Mouse (Mus musculus) G1E (cell line): ENCODE measurements around the gene Ctnnbip1.

Experiments
- CTCF ChIP-seq: IDR thresholded peaks from 2 replicates; pipeline ENCODE4 v1.5.1; 2012; ENCODE audit warnings: low read depth, low read length, inconsistent platforms, mixed read lengths
- GATA1 ChIP-seq: IDR thresholded peaks from 2 replicates; pipeline ENCODE4 v1.6.1; 2012; ENCODE audit warnings: borderline replicate concordance, low read length, inconsistent platforms, mixed read lengths
- GATA2 ChIP-seq: IDR thresholded peaks from 2 replicates; pipeline ENCODE4 v1.6.1; 2012; ENCODE audit warnings: low read depth, low read length, inconsistent platforms, borderline replicate concordance
- POLR2AphosphoS5 ChIP-seq: IDR thresholded peaks from 2 replicates; pipeline ENCODE4 v1.6.1; 2012; ENCODE audit warnings: low read depth, low read length, inconsistent platforms; ENCODE audit not compliant: insufficient replicate concordance
- TAL1 ChIP-seq: conservative IDR thresholded peaks from 2 replicates; pipeline ENCODE4 v1.6.1; 2012; ENCODE audit warnings: low read depth, low read length, inconsistent platforms, mixed read lengths

GRCm38 (mm10) chr4:149557905-149558304 lies 39.9 kb downstream of the Ctnnbip1 start:
- TF ChIP-seq CTCF (no peak), TAL1 (no peak), GATA1 (no peak), POLR2AphosphoS5 (no peak), GATA2 (no peak)
